Mouse (Mus musculus) hindbrain, embryonic 15.5 days (tissue): ENCODE data around the gene Prr32. TPM values are rescaled to one million over a fixed set of nuclear protein-coding genes. Genes with fewer than 3 reads are reported as not detected.

Experiments
- ATAC-seq: fragments of 200-750 bp; cut with Nextera tagmentation; 2 replicates; pipeline ENCODE4 v1.8.0; 2017; ENCODE audit warnings: low read depth, moderate number of reproducible peaks, moderate TSS enrichment; ENCODE audit not compliant: low FRiP score
- H3K27ac ChIP-seq: fragments of 300-500 bp; sonication (generic); replicated peaks from 2 replicates; pipeline ENCODE4 v1.5.1; 2015; ENCODE audit warnings: mild to moderate bottlenecking, inconsistent platforms
- H3K27me3 ChIP-seq: fragments of 300-500 bp; sonication (generic); 2 replicates; pipeline ENCODE4 v1.6.1; 2015; ENCODE audit warnings: control low read depth, inconsistent platforms
- H3K36me3 ChIP-seq: fragments of 300-500 bp; sonication (generic); 2 replicates; pipeline ENCODE4 v1.6.1; 2015; ENCODE audit warnings: control low read depth, inconsistent platforms
- H3K4me1 ChIP-seq: fragments of 300-500 bp; sonication (generic); replicated peaks from 2 replicates; pipeline ENCODE4 v1.6.1; 2015; ENCODE audit warnings: control low read depth, inconsistent platforms
- H3K4me2 ChIP-seq: fragments of 300-500 bp; sonication (generic); 2 replicates; pipeline ENCODE4 v1.6.1; 2015; ENCODE audit warnings: moderate library complexity, mild to moderate bottlenecking, inconsistent platforms
- H3K4me3 ChIP-seq: fragments of 300-500 bp; sonication (generic); 2 replicates; pipeline ENCODE4 v1.5.1; 2015; ENCODE audit warnings: mild to moderate bottlenecking, inconsistent platforms
- H3K9ac ChIP-seq: fragments of 300-500 bp; sonication (generic); 2 replicates; pipeline ENCODE4 v1.6.1; 2015; ENCODE audit warnings: inconsistent platforms
- H3K9me3 ChIP-seq: fragments of 300-500 bp; sonication (generic); 2 replicates; pipeline ENCODE4 v1.6.1; 2016; ENCODE audit warnings: control low read depth, inconsistent platforms
- WGBS: fragments of 180-500 bp; shearing (Covaris S2); methylation state at CpG from one replicate; pipeline ENCODE4 v1.1.7; 2015; 5-methylcytosine and 5-hydroxymethylcytosine counted together
- polyA plus RNA-seq: library from polyadenylated mRNA; unstranded; fragments of >200 nt; fragmentation: Nextera tagmentation; extraction: Ambion mirVana; gene quantifications from 2 replicates; pipeline ENCODE4 v1.2.1, GENCODE M21; 2015

The Prr32 gene
- 4.6 and 5.5 TPM in 2 replicates for polyA plus RNA-seq

- no peaks in the 10 kb centered on the region for H3K36me3 ChIP-seq
- no peak for ATAC-seq
- no peak within 1 kb of the TSS for H3K4me3 ChIP-seq
- H3K4me2 ChIP-seq = no peak within 1 kb of the TSS
- no peak within 1 kb of the TSS for H3K9ac ChIP-seq
- H3K27me3 ChIP-seq = no peaks in the 10 kb centered on the region
- no peaks in the 10 kb centered on the region for H3K9me3 ChIP-seq
- no peak within 1 kb of the TSS for H3K27ac ChIP-seq
- H3K4me1 ChIP-seq = no peaks in the 10 kb centered on the region
- 62% methylated on average over 1 of the region's 1 CpGs for WGBS
These were observed at the start of gene Prr32 for GRCm38 (mm10) chrX:45090604-45091003. TSS of gene Prr32 (plus strand) at chrX:45090904.
